Mouse (Mus musculus) lung, postnatal 25 days (tissue): ENCODE measurements around the gene Etfdh.
A peak's percentile ranks its signal among the peaks of the same experiment; 100 is the strongest.
"Not testable (repeated sequence)": the region's sequence is repeated elsewhere in the genome, so short reads cannot be mapped to it uniquely, and the experiment has no call there.

Source experiments
- DNase-seq: peaks from one replicate; pipeline ENCODE4 v3.0.0; 2022; ENCODE audit warnings: low spot score

The Etfdh gene

DNA sequence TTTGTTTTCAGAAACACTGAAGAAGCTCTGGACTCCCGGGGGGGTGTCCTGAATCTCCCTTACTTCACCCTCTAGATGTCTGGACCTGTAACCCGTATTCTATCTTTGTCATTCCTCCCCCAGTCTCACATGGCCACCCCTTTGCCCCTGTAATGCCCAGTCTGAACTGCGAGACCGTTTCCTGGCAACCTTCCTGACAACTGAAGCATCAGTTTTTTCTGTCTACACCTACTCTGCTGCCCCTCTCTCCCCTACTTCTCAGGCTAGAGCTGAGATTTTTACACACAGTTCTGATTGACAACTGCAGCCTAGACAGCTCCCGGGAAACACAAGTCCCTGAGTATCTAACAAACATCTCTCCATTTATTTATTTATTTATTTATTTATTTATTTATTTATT lies 52.4 kb downstream of the Etfdh start:
- DNase-seq: no peak

DNA sequence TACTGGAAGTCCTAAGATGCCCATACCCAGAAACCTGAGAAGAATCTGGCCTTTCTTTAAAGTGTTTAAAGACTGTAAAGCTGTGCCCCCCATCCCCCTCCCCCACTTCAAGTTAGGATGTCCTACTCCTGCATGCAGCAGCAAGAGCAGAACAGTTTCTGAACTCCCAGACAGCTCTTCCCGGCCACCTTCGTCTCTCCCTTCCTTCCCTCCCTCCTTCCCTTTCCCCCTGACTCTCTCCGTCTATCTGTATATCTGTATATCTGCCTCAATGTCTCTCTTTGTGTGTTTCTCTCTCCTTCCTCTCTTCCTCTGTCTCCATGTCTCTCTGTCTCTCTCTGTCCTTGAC lies 52.9 kb downstream of the Etfdh start:
- no peak for DNase-seq

DNA sequence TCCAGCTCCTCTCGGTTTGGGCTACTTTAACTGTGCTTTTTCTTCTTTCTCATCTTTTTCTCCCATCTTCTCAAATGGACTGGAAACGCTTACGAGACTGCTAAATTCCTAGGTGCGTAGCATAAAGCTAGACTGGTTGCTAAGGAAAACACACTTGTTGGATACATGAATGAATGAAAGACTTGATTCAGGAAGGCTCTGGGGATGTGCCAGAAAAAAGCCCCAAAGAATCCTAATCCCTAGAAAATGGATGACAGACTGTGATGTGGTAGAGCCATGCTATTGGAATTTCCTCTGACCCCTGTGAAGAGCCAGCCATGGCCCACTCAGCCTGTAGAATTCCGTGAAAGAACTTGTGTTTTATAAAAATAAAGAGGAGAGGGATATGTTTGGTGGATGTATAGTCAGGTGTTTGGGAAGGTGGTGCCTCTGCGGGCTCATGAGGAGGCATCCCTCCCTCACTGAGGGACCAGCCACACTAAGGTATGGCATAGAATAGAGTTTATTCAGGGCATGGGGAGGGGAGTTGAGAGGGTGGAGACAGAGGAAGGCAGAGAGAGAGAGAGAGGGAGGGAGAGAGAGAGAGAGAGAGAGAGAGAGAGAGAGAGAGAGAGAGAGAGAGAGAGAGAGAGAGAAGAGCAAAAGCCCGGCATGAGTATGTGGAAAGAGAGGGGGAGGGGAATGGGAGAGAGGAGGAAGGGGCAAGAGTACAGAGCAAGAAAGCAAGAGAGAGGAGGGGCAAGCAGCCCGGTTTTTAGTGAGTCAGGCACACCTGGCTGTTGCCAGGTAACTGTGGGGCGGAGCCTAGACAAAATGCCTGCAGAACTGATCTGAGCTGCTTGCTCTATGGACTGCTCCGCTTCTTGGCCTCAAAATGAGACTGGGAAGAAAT lies 53.5 kb downstream of the Etfdh start:
- no peak for DNase-seq

DNA sequence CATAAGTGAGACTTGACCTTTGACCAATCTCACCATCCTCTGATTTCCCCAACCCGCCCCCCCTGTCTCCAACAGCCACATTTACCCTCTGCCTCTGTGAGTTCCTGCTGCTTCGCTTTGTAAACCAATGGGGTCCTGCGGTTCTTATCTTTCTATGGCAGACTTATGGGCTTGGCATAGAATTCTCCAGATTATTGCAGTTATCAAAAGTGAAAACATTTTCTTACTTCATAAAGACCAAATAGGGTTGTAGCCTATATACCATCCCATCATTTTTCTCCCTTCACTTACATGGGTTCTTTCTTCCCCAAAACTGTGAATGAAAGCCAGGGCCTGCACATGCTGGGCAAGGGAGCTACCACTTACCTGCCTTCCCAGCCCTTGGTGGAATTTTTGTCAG lies 55.0 kb downstream of the Etfdh start:
- DNase-seq: no peak

DNA sequence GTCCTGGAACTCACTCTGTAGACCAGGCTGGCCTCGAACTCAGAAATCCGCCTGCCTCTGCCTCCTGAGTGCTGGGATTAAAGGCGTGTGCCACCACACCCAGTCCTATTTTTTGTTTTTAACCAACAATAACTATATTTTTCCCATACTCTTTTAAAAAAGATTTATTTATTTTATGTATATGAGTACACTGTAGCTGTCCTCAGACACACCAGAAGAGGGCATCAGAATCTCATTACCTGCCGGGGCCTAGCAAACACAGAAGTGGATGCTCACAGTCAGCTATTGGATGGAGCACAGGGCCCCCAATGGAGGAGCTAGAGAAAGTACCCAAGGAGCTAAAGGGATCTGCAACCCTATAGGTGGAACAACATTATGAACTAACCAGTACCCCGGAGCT lies 55.9 kb downstream of the Etfdh start:
- not testable (repeated sequence) for DNase-seq

DNA sequence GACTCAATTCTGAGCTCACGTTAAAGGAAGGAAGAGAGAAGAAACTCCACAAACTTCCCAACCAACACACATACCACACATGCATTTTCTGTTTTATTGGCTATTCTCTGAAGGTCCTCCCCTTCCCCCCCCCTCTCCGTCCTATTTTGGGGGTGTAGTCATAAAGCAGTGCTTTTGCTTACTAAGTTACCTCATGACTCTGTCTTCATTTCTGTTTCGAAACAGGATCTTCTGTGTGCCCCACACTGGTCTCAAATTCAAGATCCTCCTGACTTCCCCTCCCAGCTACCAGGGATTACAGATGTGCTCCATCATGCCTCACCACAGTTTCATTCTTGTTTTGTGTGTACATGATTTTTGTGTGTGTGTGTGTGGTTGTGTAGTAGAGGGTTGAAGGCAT lies 56.9 kb downstream of the Etfdh start:
- DNase-seq: no peak

DNA sequence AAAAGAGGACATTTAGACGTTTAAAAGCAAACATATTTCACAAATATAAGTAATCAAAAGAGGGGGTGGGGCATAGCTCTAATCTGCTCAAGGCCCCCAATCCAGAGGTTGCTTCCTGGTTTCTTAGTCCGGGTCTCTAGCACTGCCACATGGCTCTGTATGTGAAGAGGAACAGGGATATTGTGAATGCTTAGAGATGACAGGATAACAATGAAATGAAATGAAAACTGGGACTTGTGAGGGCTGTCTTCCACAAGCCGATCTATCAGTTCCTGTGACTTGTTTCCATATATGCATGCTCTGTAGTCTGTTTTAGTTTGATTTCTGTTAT lies 60.0 kb downstream of the Etfdh start:
- DNase-seq: no peak

DNA sequence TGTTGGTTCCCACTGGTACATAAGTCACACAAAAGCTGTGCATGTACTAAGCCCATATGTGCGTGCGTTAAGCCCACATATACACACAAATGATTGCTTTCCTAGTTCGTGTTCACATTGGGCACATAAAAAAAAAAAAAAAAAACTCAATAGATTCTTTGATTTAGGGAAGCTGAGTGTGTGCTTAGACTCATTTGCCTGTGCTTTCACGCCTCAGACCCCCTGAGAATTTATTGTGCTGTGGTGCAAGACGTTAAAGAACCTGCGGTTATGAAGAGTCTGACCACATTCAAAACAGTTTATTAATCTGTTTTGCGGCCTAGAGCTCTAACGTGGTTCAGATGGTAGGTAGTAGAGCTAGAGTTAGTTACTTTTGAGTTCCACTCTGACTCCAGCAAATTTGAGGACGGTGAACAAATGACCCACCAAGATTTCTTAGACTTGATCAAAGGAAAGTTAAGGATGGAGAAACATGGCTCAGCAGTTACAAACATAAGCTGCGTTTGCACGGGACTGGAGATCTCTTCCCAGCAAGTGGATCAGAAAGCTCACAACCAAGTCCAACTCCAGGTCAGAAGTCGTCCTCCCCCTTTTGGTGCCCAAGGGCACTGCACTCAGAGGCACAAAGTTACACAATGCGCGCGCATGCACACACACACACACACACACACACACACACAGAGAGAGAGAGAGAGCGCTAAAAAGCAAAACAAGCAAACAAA lies 60.5 kb downstream of the Etfdh start:
- DNase-seq: no peak

DNA sequence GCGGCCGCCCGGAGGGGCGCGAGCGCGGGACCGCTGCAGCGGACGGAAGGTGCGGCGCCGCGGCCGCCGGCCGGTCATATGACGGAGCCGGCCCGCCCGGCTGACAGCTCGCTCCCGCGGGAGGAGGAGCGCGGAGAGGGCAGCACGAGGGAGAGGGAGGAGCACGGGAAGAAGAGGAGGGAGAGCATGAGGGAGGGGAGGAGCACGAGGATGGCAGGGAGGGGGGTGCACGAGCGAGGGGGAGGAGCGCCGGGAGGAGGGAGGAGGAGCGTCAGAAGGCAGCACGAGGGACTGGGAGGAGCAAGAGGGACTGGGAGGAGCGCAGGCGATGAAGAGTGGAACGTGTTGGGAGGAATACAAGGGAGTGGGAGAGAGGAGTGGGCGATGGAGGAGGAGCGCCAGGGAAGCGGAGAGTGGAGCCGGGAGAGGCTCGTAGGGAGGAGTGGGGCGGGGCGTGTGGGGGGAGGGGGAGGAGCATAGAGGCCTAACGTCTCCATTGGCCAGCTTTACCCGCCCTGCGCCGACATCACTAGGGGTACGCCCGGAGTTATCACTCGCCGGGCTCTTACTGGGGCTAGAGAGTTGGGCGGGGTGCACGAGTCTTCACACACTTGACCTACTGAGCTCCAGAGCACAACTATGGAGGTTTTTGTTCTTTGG lies 61.5 kb downstream of the Etfdh start, which contains the start of gene Fnip2:
Gene Fnip2, minus strand, starts transcription at position 94 of the 660 bp plus-strand sequence.
- peak; percentile 95 for DNase-seq

DNA sequence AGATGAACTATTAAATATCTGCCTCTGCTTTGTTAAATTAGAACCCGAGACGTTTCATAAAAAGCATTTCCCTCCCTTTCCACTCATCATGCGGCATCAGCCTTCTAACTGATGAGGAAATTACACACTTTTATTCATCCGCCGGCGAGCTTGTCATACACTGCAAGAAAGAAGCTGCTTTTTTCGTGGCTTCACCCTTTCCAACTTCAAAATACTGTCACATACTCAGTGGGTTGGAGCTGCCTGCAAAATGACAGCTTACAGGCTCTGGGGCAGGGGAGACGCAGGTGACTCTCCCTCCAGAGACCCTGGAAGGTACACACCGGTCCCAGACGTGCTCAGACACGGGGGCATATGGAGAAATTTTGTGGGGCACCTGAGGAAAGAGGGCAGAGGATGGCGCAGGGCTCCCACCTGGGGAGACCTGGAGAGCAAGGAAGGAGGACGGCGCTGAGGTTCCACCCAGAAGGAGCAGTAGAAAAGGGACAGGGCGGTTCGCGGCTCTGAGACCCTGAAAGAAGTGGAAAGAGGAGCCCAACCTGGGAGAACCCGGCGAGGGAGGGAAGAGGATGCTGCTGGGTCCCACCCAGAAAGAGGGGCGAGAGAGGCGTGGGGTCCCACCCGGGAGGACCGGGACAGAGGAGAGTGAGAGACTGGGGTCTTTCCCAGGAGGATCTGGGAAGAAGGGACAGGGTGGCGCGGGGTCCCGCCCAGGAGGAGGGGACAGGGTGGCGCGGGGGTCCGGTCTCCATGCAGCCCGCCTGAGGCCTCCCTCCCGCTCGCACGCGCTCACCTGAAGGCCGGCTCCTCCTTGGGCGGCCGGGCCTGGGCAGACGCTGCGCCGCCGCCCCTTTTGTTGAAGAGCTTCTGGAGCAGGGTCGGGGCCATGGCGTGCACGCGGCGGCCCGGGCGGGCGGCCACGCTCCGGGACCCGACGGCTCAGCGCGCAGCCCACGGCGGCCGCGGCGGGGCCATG lies 62.3 kb downstream of the Etfdh start:
- no peak for DNase-seq

DNA sequence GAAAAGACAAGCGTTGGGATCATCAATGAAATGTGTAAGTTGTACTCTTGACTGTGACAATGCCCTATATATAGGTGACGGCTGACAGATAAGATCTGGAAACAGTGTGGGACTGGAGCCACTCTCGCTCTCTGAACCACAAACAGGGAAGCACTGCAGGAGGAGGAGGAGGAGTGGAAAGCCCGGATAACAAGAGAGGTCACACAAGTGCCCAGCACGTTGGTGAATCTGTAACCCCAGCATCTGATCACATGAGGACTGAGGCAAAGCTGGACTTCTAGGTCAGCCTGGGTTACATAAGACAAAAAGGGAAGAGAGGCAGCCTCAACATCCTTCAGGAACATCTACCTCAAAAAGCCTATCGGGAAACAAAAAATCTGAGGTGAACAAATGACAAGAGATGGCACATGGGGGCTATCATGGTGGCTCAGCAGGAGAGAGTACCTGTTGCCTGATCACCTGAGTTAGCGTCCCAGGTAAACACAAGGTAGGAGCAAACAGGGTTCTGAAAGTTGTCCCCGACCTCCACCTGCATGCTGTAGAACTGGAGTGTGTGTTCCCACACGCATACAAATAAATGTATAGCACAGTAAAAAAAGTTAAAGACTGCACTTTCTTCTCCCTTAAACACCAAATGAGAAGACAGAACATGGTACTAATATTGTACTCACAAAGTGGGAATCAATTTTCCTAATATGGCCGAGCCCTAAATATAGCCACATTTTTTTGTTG lies 64.3 kb downstream of the Etfdh start:
- no peak for DNase-seq

DNA sequence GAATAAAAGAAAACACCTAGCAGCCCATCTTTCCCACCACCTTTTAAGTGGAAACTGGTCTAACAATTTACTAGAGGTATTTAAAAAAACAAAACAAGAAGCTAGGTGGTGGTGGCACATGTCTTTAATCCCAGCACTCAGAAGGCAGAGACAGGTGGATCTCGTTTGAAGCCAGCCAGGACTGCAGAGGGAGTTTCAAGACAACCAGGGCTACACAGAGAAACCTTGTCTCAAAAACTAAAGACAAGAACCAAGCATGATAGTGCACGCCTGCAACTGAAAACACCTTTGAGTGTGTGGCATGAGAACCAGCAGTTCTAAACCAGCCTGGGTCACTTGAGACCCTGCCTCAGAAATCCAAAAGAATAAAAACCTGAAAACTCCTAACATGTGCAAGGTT lies 65.8 kb downstream of the Etfdh start:
- DNase-seq: no peak

DNA sequence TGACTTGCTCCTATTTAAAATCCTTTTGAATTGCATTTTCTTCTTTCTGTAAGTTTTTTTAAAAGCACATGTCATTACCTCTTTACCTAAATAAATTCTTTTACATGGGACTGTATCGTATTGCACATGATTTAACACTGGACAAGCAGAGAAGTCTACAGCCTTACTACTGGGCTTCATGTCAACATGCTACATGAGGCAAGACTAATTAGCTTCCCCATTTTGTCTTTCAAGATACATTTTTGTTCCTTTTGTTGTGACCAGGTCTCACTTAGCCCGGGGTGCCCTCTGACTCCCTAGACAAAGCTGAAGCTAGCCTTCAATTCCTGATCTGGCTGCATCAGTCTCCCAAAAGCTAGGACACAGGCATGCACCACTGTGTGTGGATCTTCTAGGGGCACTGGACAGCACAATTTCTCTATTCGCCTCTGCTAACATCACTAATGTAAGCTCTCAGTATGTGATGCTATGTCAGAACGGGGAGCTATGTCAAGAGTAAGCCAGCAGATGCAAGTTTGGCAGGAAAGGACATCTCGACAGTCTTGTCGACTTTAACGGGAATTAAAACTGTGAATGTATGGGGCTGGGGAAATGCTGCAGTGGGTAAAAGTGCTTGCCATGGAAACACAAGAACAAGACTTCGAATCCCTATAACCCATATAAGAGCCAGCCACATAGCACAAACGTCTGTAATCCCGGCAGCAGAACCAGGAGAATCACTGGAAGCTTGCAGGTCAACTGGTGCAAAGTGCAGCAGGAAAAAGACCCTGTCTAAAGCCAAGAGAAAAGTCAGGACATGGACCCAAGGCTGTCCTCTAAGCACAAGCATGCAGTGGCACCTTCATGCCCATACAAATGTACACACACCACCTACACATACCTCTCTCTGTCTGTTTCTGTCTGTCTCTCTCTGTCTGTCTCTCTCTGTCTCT lies 67.2 kb downstream of the Etfdh start:
- no peak for DNase-seq

DNA sequence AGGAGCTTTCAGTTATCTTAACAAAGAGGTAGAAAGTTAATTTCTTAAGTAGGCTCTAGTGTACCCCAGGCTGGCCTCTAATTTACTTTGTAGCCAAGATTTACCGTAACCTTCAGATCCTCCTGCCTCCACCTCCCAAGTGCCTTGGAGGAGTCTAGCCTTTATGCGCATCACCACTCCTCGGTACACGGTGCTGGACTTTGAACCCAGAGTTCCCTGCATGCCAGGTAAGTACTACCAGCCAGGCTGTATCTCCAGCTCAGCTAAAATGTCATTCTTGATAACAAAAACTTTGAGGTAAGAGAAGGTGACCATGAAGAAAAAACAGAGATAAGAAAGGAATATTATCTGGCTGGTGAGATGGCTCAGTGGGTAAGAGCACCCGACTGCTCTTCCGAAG lies 68.7 kb downstream of the Etfdh start:
- no peak for DNase-seq

DNA sequence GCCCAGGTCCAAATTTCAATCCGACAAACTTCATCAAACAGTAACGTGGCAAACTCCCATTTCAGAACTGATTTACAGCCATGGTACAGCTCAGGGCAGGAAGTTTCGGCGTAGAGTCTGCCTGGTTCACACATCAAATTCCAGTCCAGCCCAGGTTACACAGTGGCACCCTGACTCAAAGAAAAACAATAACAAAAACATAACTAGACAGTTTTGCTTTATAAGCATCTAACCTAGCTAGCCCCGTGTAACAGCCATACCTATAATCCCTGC lies 69.6 kb downstream of the Etfdh start:
- DNase-seq: no peak

DNA sequence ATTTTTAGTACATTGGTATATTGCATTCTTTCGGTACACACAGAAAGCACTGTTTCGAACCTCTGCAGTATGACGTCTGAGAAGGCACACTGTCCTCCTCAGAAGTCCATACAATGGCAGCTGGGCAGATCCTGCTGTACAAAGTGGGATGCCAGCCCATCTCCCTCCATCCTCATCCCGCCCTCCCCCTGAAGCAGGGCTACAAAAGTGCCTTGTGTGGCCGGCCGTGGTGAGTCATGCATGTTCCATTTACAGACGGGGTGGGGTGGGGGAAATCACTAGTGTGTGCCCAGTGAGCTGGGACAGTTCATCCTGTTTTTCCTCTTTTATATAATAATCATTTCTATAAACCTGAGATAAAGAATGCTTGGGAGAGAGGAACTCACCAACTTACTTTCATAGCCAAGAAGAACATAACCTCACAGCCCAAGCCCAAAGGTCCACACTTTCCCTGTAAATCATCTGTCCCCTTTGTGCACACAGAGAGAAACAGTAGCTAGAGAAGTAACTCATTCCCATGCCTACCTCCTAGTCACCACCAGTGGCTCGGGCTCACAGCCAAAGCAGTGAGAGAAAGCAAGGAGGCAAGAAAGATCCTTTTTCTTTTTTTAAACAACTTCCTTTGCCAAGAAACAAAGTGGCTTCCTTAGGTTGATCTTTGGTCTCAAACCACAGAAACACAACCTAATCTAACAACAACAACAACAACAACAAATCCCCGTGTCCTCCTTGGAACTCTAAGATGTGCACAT lies 70.1 kb downstream of the Etfdh start:
- DNase-seq: peak; percentile 47

DNA sequence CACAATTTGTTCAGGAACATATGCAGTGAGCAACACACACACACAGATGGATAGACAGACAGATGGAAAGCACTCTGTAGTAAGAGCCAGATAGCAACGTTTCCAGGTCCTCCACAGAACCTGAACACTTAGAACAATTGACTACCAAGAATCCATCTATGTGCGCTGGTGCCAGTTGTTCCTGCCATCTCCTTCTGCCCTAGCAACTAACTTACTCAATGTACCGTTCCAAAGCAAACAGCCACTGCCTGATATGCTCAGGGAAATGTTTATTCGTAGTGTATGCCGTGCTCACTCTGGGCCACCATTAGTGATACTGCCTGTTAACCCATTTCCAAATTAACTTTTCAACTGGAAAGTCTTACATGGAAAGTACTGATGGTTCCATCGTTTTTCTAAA lies 74.2 kb downstream of the Etfdh start:
- DNase-seq: no peak
